Mouse (Mus musculus) heart, embryonic 12.5 days (tissue): ENCODE measurements around the gene Mical3. TPM values are rescaled to one million over a fixed set of nuclear protein-coding genes. Genes with fewer than 3 reads are reported as not detected.
A peak's percentile ranks its signal among the peaks of the same experiment; 100 is the strongest.

Experiments used
- ATAC-seq: fragments of 200-750 bp; cut with Nextera tagmentation; 2 replicates; pipeline ENCODE4 v1.8.0; 2017; ENCODE audit warnings: moderate TSS enrichment, moderate library complexity; ENCODE audit not compliant: insufficient number of reproducible peaks, low FRiP score
- H3K27ac ChIP-seq: fragments of 300-500 bp; sonication (generic); 2 replicates; pipeline ENCODE4 v1.5.1; 2016; ENCODE audit warnings: mild to moderate bottlenecking, moderate library complexity; ENCODE audit not compliant: poor library complexity, severe bottlenecking
- H3K27me3 ChIP-seq: fragments of 300-500 bp; sonication (generic); replicated peaks from 2 replicates; pipeline ENCODE4 v1.6.1; 2016; ENCODE audit warnings: mild to moderate bottlenecking, moderate library complexity
- H3K36me3 ChIP-seq: fragments of 300-500 bp; sonication (generic); 2 replicates; pipeline ENCODE4 v1.6.1; 2016; ENCODE audit warnings: mild to moderate bottlenecking, moderate library complexity
- H3K4me1 ChIP-seq: fragments of 300-500 bp; sonication (generic); replicated peaks from 2 replicates; pipeline ENCODE4 v1.6.1; 2016; ENCODE audit warnings: mild to moderate bottlenecking
- H3K4me2 ChIP-seq: fragments of 300-500 bp; sonication (generic); 2 replicates; pipeline ENCODE4 v1.6.1; 2016; ENCODE audit warnings: mild to moderate bottlenecking, moderate library complexity
- H3K4me3 ChIP-seq: fragments of 300-500 bp; sonication (generic); 2 replicates; pipeline ENCODE4 v1.5.1; 2016; ENCODE audit warnings: mild to moderate bottlenecking
- H3K9ac ChIP-seq: fragments of 300-500 bp; sonication (generic); 2 replicates; pipeline ENCODE4 v1.6.1; 2016; ENCODE audit warnings: mild to moderate bottlenecking, moderate library complexity
- H3K9me3 ChIP-seq: fragments of 300-500 bp; sonication (generic); replicated peaks from 2 replicates; pipeline ENCODE4 v1.6.1; 2016; ENCODE audit warnings: mild to moderate bottlenecking, moderate library complexity
- WGBS: fragments of 180-500 bp; shearing (Covaris S2); methylation state at CpG from one replicate; pipeline ENCODE4 v1.1.7; 2016; 5-methylcytosine and 5-hydroxymethylcytosine counted together
- polyA plus RNA-seq: library from polyadenylated mRNA; unstranded; fragments of >200 nt; fragmentation: Nextera tagmentation; extraction: Ambion mirVana; gene quantifications from 2 replicates; pipeline ENCODE4 v1.2.1, GENCODE M21; 2016

Gene Mical3
- polyA plus RNA-seq, 1 experiment from 2014 or later, result 37.4 TPM

DNA sequence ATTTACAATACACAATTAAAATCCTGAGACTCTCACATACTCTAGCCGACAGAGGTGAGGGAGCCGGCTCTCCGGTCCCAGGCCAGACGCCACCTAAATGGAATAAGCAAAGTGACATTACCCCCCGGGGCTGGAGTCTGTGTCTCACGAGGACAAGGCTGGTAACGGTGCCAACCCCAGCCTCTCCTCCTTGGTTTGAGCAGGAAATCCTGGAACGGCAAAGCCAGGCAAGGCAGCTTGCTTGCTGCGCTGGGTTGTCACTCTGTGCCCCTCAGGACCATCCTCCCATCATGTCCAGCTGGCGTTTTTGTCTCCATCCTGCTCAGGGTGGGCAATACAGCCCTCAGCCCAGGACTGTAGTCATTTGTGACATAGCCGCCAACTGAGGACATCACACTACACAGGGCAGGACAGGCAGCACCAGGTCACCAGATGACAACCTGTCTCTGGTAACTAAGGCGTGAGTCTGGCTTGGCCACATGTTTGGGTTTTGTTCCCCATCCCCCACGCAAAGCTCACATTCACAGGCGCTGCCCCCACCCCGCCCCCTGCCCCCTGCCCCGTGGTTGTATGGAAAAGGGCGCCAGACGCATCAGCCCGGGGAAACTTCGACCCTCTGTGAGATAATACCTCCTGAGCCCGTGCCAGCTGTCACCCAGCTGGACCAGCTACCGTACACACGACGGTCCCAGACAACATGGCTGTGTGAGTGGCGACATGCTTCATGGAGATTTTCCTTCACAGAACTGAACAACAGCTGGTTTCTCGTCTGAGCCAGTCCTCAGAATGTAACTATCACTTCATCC, 49.3 kb downstream of the Mical3 start:
- 58% methylated on average over 26 of the region's 26 CpGs for WGBS
- peaks cover 96% of the 10 kb centered on the region for H3K4me1 ChIP-seq
- no peaks in the 10 kb centered on the region for H3K9me3 ChIP-seq
- peak overlapping the region; percentile 30; the same call in 1 of the 2 replicates for H3K27ac ChIP-seq
- ATAC-seq, result no peak
- H3K4me3 ChIP-seq, result no peak overlapping the region
- no peaks in the 10 kb centered on the region for H3K27me3 ChIP-seq
- no peaks in the 10 kb centered on the region for H3K36me3 ChIP-seq
- no peak overlapping the region for H3K4me2 ChIP-seq
- H3K9ac ChIP-seq, result no peak overlapping the region

DNA sequence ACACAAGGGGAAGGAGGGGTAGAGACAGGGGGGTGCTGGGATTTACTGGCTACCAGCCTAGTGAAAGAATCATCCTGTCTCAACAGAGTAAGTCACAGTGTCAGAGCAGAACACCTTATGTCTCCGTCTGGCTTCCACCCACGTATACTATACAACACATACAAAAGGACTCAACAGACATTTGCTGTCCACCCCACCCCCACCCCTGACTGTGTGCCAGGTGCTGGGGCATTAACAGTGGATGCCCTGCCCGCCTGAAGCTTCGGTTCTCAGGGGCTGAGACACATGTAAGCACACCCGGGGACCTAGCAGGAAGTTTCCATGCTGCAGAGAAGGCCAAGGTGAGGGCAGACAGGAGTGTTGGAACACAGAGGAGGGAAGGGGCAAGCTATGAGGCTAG, 52.6 kb downstream of the Mical3 start:
- WGBS, result 82% methylated on average over 5 of the region's 5 CpGs
- no peak overlapping the region for H3K9ac ChIP-seq
- H3K27ac ChIP-seq, result no peak overlapping the region
- H3K9me3 ChIP-seq, result no peaks in the 10 kb centered on the region
- H3K27me3 ChIP-seq, result no peaks in the 10 kb centered on the region
- no peak overlapping the region for H3K4me2 ChIP-seq
- ATAC-seq, result no peak
- H3K4me3 ChIP-seq, result no peak overlapping the region
- no peaks in the 10 kb centered on the region for H3K36me3 ChIP-seq
- H3K4me1 ChIP-seq, result peaks cover 91% of the 10 kb centered on the region

- no peaks in the 10 kb centered on the region for H3K27me3 ChIP-seq
- H3K9ac ChIP-seq, result no peak overlapping the region; the same call in 1 of the 2 replicates
- peak overlapping the region; percentile 63 for H3K27ac ChIP-seq
- H3K36me3 ChIP-seq, result no peaks in the 10 kb centered on the region
- H3K4me2 ChIP-seq, result no peak overlapping the region
- peaks cover 89% of the 10 kb centered on the region for H3K4me1 ChIP-seq
- no peak for ATAC-seq
- WGBS, result 61% methylated on average over 12 of the region's 12 CpGs
- no peak overlapping the region for H3K4me3 ChIP-seq
- no peaks in the 10 kb centered on the region for H3K9me3 ChIP-seq
Measured at GRCm38 (mm10) chr6:121076929-121077566, 53.8 kb downstream of the Mical3 start.

DNA sequence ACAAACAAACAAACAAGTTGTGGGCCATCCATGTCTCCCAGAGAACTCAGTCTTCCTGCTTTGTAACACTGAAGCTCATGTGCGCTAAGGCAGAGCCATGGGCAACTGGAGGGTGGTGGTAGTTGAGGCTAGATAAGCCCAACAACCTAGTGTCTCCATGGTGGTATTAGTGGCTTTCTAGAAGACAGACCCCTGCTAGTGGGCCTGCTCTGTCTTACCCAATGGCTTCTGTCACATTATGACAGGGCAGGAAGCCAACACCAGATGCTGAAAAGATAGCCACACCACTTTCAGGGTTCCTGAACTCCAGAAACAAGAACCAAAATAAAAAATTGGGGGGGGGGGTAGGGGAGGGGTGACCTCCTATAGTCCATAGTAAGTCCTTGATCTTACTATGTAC, 55.0 kb downstream of the Mical3 start:
- Histone ChIP-seq H3K9ac (no peak overlapping the region), H3K4me2 (no peak overlapping the region), H3K4me1 (peaks cover 85% of the 10 kb centered on the region), H3K36me3 (no peaks in the 10 kb centered on the region), H3K27me3 (no peaks in the 10 kb centered on the region), H3K27ac (no peak overlapping the region), H3K9me3 (no peaks in the 10 kb centered on the region), H3K4me3 (no peak overlapping the region)
- ATAC-seq, result no peak
- 89% methylated on average over 1 of the region's 1 CpGs for WGBS

DNA sequence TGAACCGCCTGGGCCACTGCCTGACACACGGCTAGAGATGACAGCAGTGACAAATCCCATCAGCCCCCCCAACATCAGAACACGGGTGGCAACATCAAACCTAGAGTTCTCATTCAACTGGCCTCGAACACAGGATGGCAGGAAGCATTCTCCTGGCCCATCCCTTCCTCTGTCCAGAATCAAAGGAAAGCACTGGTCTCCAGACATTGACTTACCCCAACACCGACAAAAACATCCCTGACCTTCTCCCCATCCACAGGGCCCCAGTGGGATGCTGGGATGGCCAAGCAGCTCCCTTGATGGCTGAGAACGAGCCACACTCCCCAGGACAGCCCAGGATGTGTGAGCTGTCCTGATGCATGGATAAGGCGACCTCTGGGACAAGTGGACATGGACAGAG, 57.5 kb downstream of the Mical3 start:
- H3K4me1 ChIP-seq, result peaks cover 85% of the 10 kb centered on the region
- WGBS, result 72% methylated on average over 7 of the region's 7 CpGs
- no peak overlapping the region for H3K9ac ChIP-seq
- no peak overlapping the region for H3K27ac ChIP-seq
- H3K27me3 ChIP-seq, result no peaks in the 10 kb centered on the region
- ATAC-seq, result no peak
- no peak overlapping the region for H3K4me2 ChIP-seq
- no peaks in the 10 kb centered on the region for H3K36me3 ChIP-seq
- H3K9me3 ChIP-seq, result no peaks in the 10 kb centered on the region
- H3K4me3 ChIP-seq, result no peak overlapping the region

- no peaks in the 10 kb centered on the region for H3K36me3 ChIP-seq
- H3K27me3 ChIP-seq, result no peaks in the 10 kb centered on the region
- H3K4me1 ChIP-seq, result peaks cover 85% of the 10 kb centered on the region
- no peak overlapping the region for H3K4me2 ChIP-seq
- no peak for ATAC-seq
- WGBS, result 60% methylated on average over 2 of the region's 2 CpGs
- no peaks in the 10 kb centered on the region for H3K9me3 ChIP-seq
- H3K9ac ChIP-seq, result no peak overlapping the region
- no peak overlapping the region for H3K4me3 ChIP-seq
- H3K27ac ChIP-seq, result no peak overlapping the region
Measured at GRCm38 (mm10) chr6:121072615-121073014, 58.2 kb downstream of the Mical3 start.

GRCm38 (mm10) chr6:121070584-121071230, 60.1 kb downstream of the Mical3 start:
- H3K36me3 ChIP-seq, result no peaks in the 10 kb centered on the region
- no peak for ATAC-seq
- peak overlapping the region; percentile 89 for H3K27ac ChIP-seq
- no peaks in the 10 kb centered on the region for H3K9me3 ChIP-seq
- peaks cover 85% of the 10 kb centered on the region for H3K4me1 ChIP-seq
- H3K4me2 ChIP-seq, result no peak overlapping the region
- H3K27me3 ChIP-seq, result no peaks in the 10 kb centered on the region
- 0 out of 2 replicates have a peak overlapping the region, but pooled peaks have one; percentile 15 for H3K9ac ChIP-seq
- 74% methylated on average over 9 of the region's 9 CpGs for WGBS
- H3K4me3 ChIP-seq, result no peak overlapping the region

DNA sequence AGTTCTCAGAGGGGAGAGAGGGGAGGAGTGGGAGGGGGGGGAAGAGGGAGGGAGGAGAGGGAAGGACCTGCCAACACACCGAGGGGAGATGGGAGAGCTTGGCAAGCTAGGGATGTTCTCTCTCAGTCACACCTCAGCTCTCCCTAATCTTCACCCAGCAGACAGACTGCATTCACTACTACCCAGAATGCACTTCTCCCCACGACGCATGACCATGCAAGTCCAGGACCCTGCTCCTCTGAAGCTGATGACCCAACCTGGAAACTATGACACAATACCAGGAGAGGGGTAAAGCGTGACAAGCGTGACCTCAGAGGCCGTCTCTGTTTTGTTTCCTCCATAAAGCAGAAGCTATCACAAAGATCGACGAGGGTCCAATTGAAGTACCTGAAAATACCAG, 61.6 kb downstream of the Mical3 start:
- Histone ChIP-seq H3K36me3 (no peaks in the 10 kb centered on the region), H3K27ac (peak overlapping the region; percentile 89), H3K9ac (no peak overlapping the region), H3K4me3 (no peak overlapping the region), H3K4me2 (peak overlapping the region; percentile 6; the same call in 1 of the 2 replicates), H3K4me1 (peaks cover 88% of the 10 kb centered on the region), H3K27me3 (no peaks in the 10 kb centered on the region), H3K9me3 (no peaks in the 10 kb centered on the region)
- ATAC-seq, result peak; percentile 66
- WGBS, result 25% methylated on average over 8 of the region's 8 CpGs

DNA sequence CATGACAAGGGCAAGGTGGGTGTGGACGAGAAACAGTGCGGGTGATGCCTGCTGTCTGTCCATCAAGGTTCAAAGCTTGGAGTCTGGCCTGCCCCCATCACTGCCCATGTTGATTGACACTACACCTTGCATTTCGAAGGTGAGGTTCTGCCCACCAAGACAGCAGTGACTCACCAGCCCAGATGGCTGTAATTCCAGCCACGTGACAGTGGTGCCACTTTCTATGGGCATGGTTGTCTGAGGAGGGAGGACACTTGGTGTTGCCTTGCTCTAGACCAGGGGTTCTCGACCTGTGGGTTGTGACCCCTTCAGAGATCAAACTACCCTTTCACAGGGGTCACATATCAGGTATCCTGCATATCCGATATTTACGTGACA, 62.7 kb downstream of the Mical3 start:
- no peak for ATAC-seq

GRCm38 (mm10) chr6:121067426-121068086, 63.2 kb downstream of the Mical3 start:
- Histone ChIP-seq H3K27ac (peak overlapping the region; percentile 89), H3K4me3 (no peak overlapping the region), H3K9me3 (no peaks in the 10 kb centered on the region), H3K9ac (no peak overlapping the region), H3K4me1 (peaks cover 91% of the 10 kb centered on the region), H3K27me3 (no peaks in the 10 kb centered on the region), H3K4me2 (peak overlapping the region; percentile 21), H3K36me3 (no peaks in the 10 kb centered on the region)
- WGBS, result 35% methylated on average over 11 of the region's 11 CpGs
- peak; percentile 26 for ATAC-seq

More for the DNA sequence above, 62.7 kb downstream of the Mical3 start:
- no peak overlapping the region for H3K4me3 ChIP-seq
- H3K4me2 ChIP-seq, result peak overlapping the region; percentile 16; the same call in 1 of the 2 replicates
- H3K9me3 ChIP-seq, result no peaks in the 10 kb centered on the region
- H3K27ac ChIP-seq, result peak overlapping the region; percentile 89
- no peaks in the 10 kb centered on the region for H3K27me3 ChIP-seq
- no peak overlapping the region for H3K9ac ChIP-seq
- peaks cover 89% of the 10 kb centered on the region for H3K4me1 ChIP-seq
- H3K36me3 ChIP-seq, result no peaks in the 10 kb centered on the region
- WGBS, result 70% methylated on average over 7 of the region's 7 CpGs

- H3K9ac ChIP-seq, result peak overlapping the region; percentile 40
- H3K36me3 ChIP-seq, result no peaks in the 10 kb centered on the region
- peak overlapping the region; percentile 21; the same call in 1 of the 2 replicates for H3K4me2 ChIP-seq
- WGBS, result 10% methylated on average over 6 of the region's 6 CpGs
- H3K27me3 ChIP-seq, result no peaks in the 10 kb centered on the region
- ATAC-seq, result no peak
- no peaks in the 10 kb centered on the region for H3K9me3 ChIP-seq
- peaks cover 91% of the 10 kb centered on the region for H3K4me1 ChIP-seq
- no peak overlapping the region for H3K4me3 ChIP-seq
- peak overlapping the region; percentile 89 for H3K27ac ChIP-seq
Measured at GRCm38 (mm10) chr6:121066761-121067160, 64.0 kb downstream of the Mical3 start.
